9 mouse cellular contexts compared by ENCODE assay signal in the genomic region with DNA sequence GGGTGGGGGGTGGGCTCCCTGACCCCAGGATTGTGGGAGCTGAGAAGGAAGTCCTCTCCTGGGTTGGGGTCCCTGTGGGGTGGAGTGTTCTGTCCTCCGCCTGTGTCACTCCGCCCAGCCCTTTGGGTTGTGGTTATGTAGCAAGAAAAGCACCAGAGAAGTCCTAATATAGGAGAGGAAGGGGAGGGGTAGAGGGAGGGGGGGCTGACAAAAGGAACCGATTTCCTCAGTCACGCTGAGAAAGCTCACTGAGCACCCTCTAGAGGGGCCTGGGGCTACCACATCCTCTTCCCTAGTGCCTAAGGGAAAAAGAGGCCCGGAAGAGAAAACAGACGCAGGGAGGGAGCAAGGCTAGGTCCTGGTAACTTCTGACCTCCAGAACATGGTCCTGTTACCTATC. TPM values are rescaled to one million over a fixed set of nuclear protein-coding genes. Genes with fewer than 3 reads are reported as not detected.
DNase-seq lines count a peak whose midpoint lies in the region; ATAC-seq and TF ChIP-seq lines count a peak whose summit lies in the region.
"Had no signal": no experiment of that assay in that cellular context is flagged by ENCODE, and none has a peak within 500 bp of the region (broad histone marks: within the 10 kb centered on the region; RNA-seq: fewer than 3 reads in every experiment).

No protein-coding gene starts in this region.

- peaks cover 17% of the 10 kb centered on the region for H3K4me1 ChIP-seq in heart, adult 2 months (ENCODE audit: control insufficient read depth, insufficient read depth, low read length)
- no peaks in the 10 kb centered on the region for H3K4me1 ChIP-seq in forebrain, embryonic 14.5 days (ENCODE audit: control insufficient read depth, insufficient read depth, low read length)
- H3K4me1 ChIP-seq: forebrain, embryonic 15.5 days had no signal

- no peak overlapping the region for H3K9ac ChIP-seq in heart, adult 2 months (ENCODE audit: low read depth, low read length)
- no peak overlapping the region for H3K9ac ChIP-seq in forebrain, embryonic 14.5 days (ENCODE audit: low read length)
- H3K9ac ChIP-seq: forebrain, embryonic 15.5 days had no signal

- H3K4me2 ChIP-seq in forebrain, embryonic 14.5 days (ENCODE audit: low read length): no peak overlapping the region
- H3K4me2 ChIP-seq: forebrain, embryonic 15.5 days had no signal

- H3K36me3 ChIP-seq in heart, adult 2 months (ENCODE audit: control insufficient read depth, insufficient read depth, low read length): no peaks in the 10 kb centered on the region
- H3K36me3 ChIP-seq in forebrain, embryonic 14.5 days (ENCODE audit: control insufficient read depth, insufficient read depth, low read length): no peaks in the 10 kb centered on the region
- H3K36me3 ChIP-seq: forebrain, embryonic 15.5 days had no signal

- peak in 1 of 2 experiments; percentile 44 for DNase-seq in heart, adult 2 months
- no peak for DNase-seq in heart, postnatal 14 days
- DNase-seq in forebrain, embryonic 14.5 days (ENCODE audit: low spot score): no peak
- DNase-seq in layer of hippocampus, adult 11-12 months (ENCODE audit: low spot score): no peak
- no peak for DNase-seq in left cerebral cortex, postnatal 14 days (ENCODE audit: low spot score in 2 of 2)

- peak overlapping the region; percentile 59 for H3K27ac ChIP-seq in heart, adult 2 months
- H3K27ac ChIP-seq in forebrain, embryonic 14.5 days (ENCODE audit: low read depth, low read length): no peak overlapping the region
- H3K27ac ChIP-seq: forebrain, embryonic 15.5 days had no signal

- H3K4me3 ChIP-seq in heart, adult 2 months: no peak overlapping the region
- no peak overlapping the region for H3K4me3 ChIP-seq in forebrain, embryonic 14.5 days (ENCODE audit: low read depth, low read length)
- H3K4me3 ChIP-seq: forebrain, embryonic 15.5 days had no signal

- H3K27me3 ChIP-seq in heart, adult 2 months (ENCODE audit: control insufficient read depth, insufficient read depth, low read length): no peaks in the 10 kb centered on the region
- H3K27me3 ChIP-seq in forebrain, embryonic 14.5 days (replicated peaks; ENCODE audit: control insufficient read depth, insufficient read depth, low read length): no peaks in the 10 kb centered on the region
- H3K27me3 ChIP-seq: forebrain, embryonic 15.5 days had no signal

- TF ChIP-seq POLR2A in heart, adult 2 months (IDR thresholded peaks at IDR 0.05; ENCODE audit: insufficient read depth, low read depth, low read length): no peak

- TF ChIP-seq CTCF in heart, adult 2 months (IDR thresholded peaks at IDR 0.05): peak; percentile 44

- H3K9me3 ChIP-seq in forebrain, embryonic 14.5 days (replicated peaks; ENCODE audit: control insufficient read depth, low read length): no peaks in the 10 kb centered on the region
- H3K9me3 ChIP-seq: forebrain, embryonic 15.5 days had no signal

- ATAC-seq in CD4-positive, CD25-positive, alpha-beta regulatory T cell, adult 4 months: peak; percentile 40
- ATAC-seq in hematopoietic stem cell, adult 5-6 weeks (replicated peaks in 1 of 2; ENCODE audit: insufficient read depth in 1 of 2, low FRiP score in 2 of 2, low TSS enrichment in 1 of 2, low read depth in 1 of 2, poor library complexity in 2 of 2, severe bottlenecking in 2 of 2): peak; percentile 18; a peak in 3 of 4 replicates
- 0 out of 2 replicates have a peak, but pooled peaks have one; percentile 24 for ATAC-seq in monocyte, adult 5-6 weeks (replicated peaks; ENCODE audit: insufficient number of reproducible peaks, low FRiP score, low TSS enrichment, poor library complexity, severe bottlenecking)
- ATAC-seq in forebrain, embryonic 14.5 days: no peak
- ATAC-seq: forebrain, embryonic 15.5 days had no signal

- TF ChIP-seq EP300 in heart, adult 2 months (IDR thresholded peaks at IDR 0.05; ENCODE audit: insufficient read depth, low read depth, low read length): no peak

- intact Hi-C loops in heart, adult 2 months (cut with DNase I): no loop called here
- intact Hi-C loops in heart, postnatal 14 days (cut with DNase I): no loop called here
- intact Hi-C loops in left cerebral cortex, postnatal 14 days (cut with DNase I): no loop called here

- H3K79me2 ChIP-seq in heart, adult 2 months (replicated peaks; ENCODE audit: control insufficient read depth, insufficient read depth, low read length): no peaks in the 10 kb centered on the region

- WGBS in heart, adult 2 months: 55% methylated on average over 6 of the region's 6 CpGs
- WGBS in forebrain, embryonic 14.5 days: 52% methylated on average over 6 of the region's 6 CpGs

RNA-seq across cellular contexts. Expression of a gene that starts 33.4 kb away (rescaled TPM):
- total RNA-seq in heart, adult 2 months (2021): 1 to 10 TPM; 4.5 to 5.0 TPM
- 7.6 and 8.3 TPM in 2 replicates for polyA plus RNA-seq in heart, adult 2 months (2012; rRNA removed)
- total RNA-seq in heart, postnatal 14 days (2021): 10 to 100 TPM in 1 of 2 experiments, 1 to 10 TPM in 1; 8.4 to 12.3 TPM
- 10 to 100 TPM; 24.7 to 25.4 TPM for polyA plus RNA-seq in CD4-positive, CD25-positive, alpha-beta regulatory T cell, adult 4 months (2017; shearing (Covaris generic))
- 18.2 and 29.5 TPM in 2 replicates for total RNA-seq in hematopoietic stem cell, adult 5-6 weeks (2017)
- 35.9 to 86.3 TPM (median 41.4 TPM) in 3 replicates for total RNA-seq in monocyte, adult 5-6 weeks (2017)
- polyA plus RNA-seq in forebrain, embryonic 14.5 days (2014; fragmentation: Nextera tagmentation; extraction: Ambion mirVana): 0.57 and 0.69 TPM in 2 replicates
- 1 to 10 TPM in 1 of 2 experiments, under 1 TPM in 1; 0.87 to 1.2 TPM for total RNA-seq in left cerebral cortex, postnatal 14 days (2021)
